Comparison of ENCODE assay signal across 11 mouse cellular contexts in the genomic region with DNA sequence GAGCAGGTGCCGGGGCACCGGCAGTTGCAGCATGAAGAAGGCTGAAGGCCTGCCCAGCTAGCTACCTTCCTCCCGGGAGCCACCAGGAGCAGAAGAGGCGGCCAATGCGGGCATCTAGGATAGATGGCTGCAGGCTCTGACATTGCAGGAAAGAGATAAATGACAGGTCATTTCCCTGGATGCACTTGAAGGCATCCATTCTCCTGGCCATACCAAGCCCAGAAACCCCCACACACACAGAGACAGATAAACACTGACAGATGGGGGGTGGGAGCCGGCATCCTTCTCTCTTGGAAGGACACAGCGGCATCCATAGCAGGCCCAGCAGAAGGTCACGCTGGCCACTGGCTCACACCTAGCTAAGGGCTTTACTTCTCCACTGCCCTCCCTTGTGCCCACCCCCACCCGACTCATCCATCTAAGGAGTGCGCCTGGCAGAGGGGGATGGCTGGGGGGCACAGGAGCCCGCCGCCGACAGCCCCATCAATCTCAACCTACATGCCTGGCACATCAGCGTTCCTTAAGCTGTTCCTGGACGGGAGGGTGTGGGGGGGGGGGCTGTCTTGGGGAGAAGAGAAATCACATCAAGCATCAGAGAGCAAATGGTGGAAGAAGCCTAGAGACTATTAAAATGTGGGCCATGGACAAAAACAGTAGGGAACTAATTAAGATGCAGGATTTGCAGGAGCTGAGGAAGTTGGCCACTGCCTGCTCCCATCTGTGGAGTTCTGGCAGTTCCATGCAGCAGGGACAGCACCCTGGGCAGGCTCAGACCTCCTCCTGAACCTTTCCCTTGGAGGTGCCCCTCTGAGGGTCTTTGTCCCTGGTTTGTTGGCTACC.
A peak's percentile ranks its signal among the peaks of the same experiment; 100 is the strongest.
DNase-seq lines count a peak whose midpoint lies in the region; ATAC-seq and TF ChIP-seq lines count a peak whose summit lies in the region.
"Had no signal": no experiment of that assay in that cellular context is flagged by ENCODE, and none has a peak within 500 bp of the region (broad histone marks: within the 10 kb centered on the region; RNA-seq: fewer than 3 reads in every experiment).

No protein-coding gene starts in this region.

- H3K9me3 ChIP-seq in heart, embryonic 15.5 days (replicated peaks), result no peaks in the 10 kb centered on the region
- H3K9me3 ChIP-seq in hindbrain, embryonic 11.5 days (ENCODE audit: control insufficient read depth, low read length), result no peaks in the 10 kb centered on the region
- H3K9me3 ChIP-seq: neural tube, embryonic 12.5 days had no signal

- WGBS in heart, embryonic 15.5 days, result 68% methylated on average over 15 of the region's 15 CpGs
- 62% methylated on average over 15 of the region's 15 CpGs for WGBS in hindbrain, embryonic 11.5 days
- 70% methylated on average over 15 of the region's 15 CpGs for WGBS in olfactory bulb, adult 2 months

- no peak for TF ChIP-seq CTCF in olfactory bulb, adult 2 months (IDR thresholded peaks at IDR 0.05; ENCODE audit: insufficient read depth, low read depth, low read length)

- H3K27ac ChIP-seq in heart, embryonic 15.5 days, result peak overlapping the region; percentile 52; the same call in 1 of the 2 replicates
- H3K27ac ChIP-seq in hindbrain, embryonic 11.5 days (ENCODE audit: low read depth, low read length), result peak overlapping the region; percentile 54
- H3K27ac ChIP-seq in olfactory bulb, adult 2 months (ENCODE audit: insufficient read depth, low read depth, low read length), result peak overlapping the region; percentile 54; the same call in 1 of the 2 replicates
- H3K27ac ChIP-seq: neural tube, embryonic 12.5 days had no signal

- DNase-seq in heart, postnatal 4 days, result no peak
- DNase-seq in right cerebral cortex, adult 18-20 months, result peak; percentile 43
- DNase-seq in right cerebral cortex, postnatal 14 days, result no peak
- DNase-seq in hindbrain, embryonic 11.5 days (ENCODE audit: low spot score), result no peak
- no peak for DNase-seq in natural killer cell, adult 2 months (ENCODE audit: low spot score in 2 of 2)
- no peak for DNase-seq in adrenal gland, adult (ENCODE audit: inconsistent age in 2 of 2, low spot score in 1 of 2)
- DNase-seq: lung, adult 2 months had no signal

- no peak for TF ChIP-seq POLR2A in olfactory bulb, adult 2 months (IDR thresholded peaks at IDR 0.05; ENCODE audit: insufficient read depth, low read depth, low read length)

- H3K4me1 ChIP-seq in heart, embryonic 15.5 days (replicated peaks), result peaks cover 23% of the 10 kb centered on the region
- H3K4me1 ChIP-seq in hindbrain, embryonic 11.5 days (replicated peaks; ENCODE audit: control insufficient read depth, insufficient read depth, low read length), result peaks cover 5% of the 10 kb centered on the region
- H3K4me1 ChIP-seq in olfactory bulb, adult 2 months (ENCODE audit: control insufficient read depth, insufficient read depth, low read length), result peaks cover 18% of the 10 kb centered on the region

- no peak overlapping the region for H3K9ac ChIP-seq in heart, embryonic 15.5 days
- no peak overlapping the region for H3K9ac ChIP-seq in hindbrain, embryonic 11.5 days (ENCODE audit: low read depth, low read length)
- H3K9ac ChIP-seq: neural tube, embryonic 12.5 days had no signal

- no peaks in the 10 kb centered on the region for H3K36me3 ChIP-seq in heart, embryonic 15.5 days
- H3K36me3 ChIP-seq in hindbrain, embryonic 11.5 days (ENCODE audit: control insufficient read depth, insufficient read depth, low read length), result no peaks in the 10 kb centered on the region
- H3K36me3 ChIP-seq: neural tube, embryonic 12.5 days had no signal

- H3K27me3 ChIP-seq in heart, embryonic 15.5 days, result no peaks in the 10 kb centered on the region
- H3K27me3 ChIP-seq in hindbrain, embryonic 11.5 days (ENCODE audit: control insufficient read depth, insufficient read depth, low read length), result no peaks in the 10 kb centered on the region
- H3K27me3 ChIP-seq: neural tube, embryonic 12.5 days had no signal

- H3K4me2 ChIP-seq in heart, embryonic 15.5 days, result no peak overlapping the region
- H3K4me2 ChIP-seq in hindbrain, embryonic 11.5 days (replicated peaks; ENCODE audit: low read depth, low read length), result no peak overlapping the region
- H3K4me2 ChIP-seq: neural tube, embryonic 12.5 days had no signal

- H3K4me3 ChIP-seq in heart, embryonic 15.5 days, result no peak overlapping the region
- no peak overlapping the region for H3K4me3 ChIP-seq in hindbrain, embryonic 11.5 days (ENCODE audit: low read depth, low read length)
- no peak overlapping the region for H3K4me3 ChIP-seq in olfactory bulb, adult 2 months (ENCODE audit: insufficient read depth, low read depth, low read length)
- H3K4me3 ChIP-seq: neural tube, embryonic 12.5 days had no signal

- peak; percentile 16; the same call in 1 of the 2 replicates for ATAC-seq in heart, embryonic 15.5 days (replicated peaks; ENCODE audit: insufficient number of reproducible peaks, insufficient read depth, low FRiP score, low read depth)
- peak; percentile 53; the same call in 1 of the 2 replicates for ATAC-seq in hindbrain, embryonic 11.5 days (ENCODE audit: low FRiP score)
- ATAC-seq: intestine, postnatal 0 days had no signal
